Mouse (Mus musculus) heart, postnatal 10 days (tissue): Measurements from ENCODE around the gene Kctd3. TPM values are rescaled to one million over a fixed set of nuclear protein-coding genes. Genes with fewer than 3 reads are reported as not detected.
"Not testable (repeated sequence)": the region's sequence is repeated elsewhere in the genome, so short reads cannot be mapped to it uniquely, and the experiment has no call there.

Experiments used
- DNase-seq, 2 experiments: peaks; one replicate each; pipeline ENCODE4 v3.0.0; 2021
- intact Hi-C: fragments of 180-260 bp; cut with DNase I; formaldehyde crosslinking; loops from one replicate; pipeline ENCODE4 v1.15.1; 2025
- total RNA-seq, 2 experiments: library from RNA; stranded (reverse); gene quantifications; 2 replicates each; pipeline ENCODE4 v1.2.3; 2021

Kctd3 gene
- 10 to 100 TPM; 38.0 to 40.2 TPM for total RNA-seq

- DNase-seq: peak; percentile 97 to 98
- intact Hi-C loops: no loop called here
Measured at GRCm38 (mm10) chr1:189007239-189007979, at the start of gene Kctd3. Kctd3 (minus strand) TSS chr1:189007841.

- no peak for DNase-seq
- intact Hi-C loops: no loop called here
Measured at GRCm38 (mm10) chr1:189057425-189057824, 49.8 kb upstream of the Kctd3 start.

- DNase-seq: no peak
- intact Hi-C loops: no loop called here
Measured at GRCm38 (mm10) chr1:189055933-189056332, 48.3 kb upstream of the Kctd3 start.

- DNase-seq: no peak
- intact Hi-C loops: no loop called here
Measured at GRCm38 (mm10) chr1:189054941-189055551, 47.4 kb upstream of the Kctd3 start.

- intact Hi-C loops: no loop called here
- no peak for DNase-seq
Measured at GRCm38 (mm10) chr1:189054191-189054590, 46.5 kb upstream of the Kctd3 start.

- no peak for DNase-seq
- intact Hi-C loops: loop anchor here (2.0 kb wide), 1 partner anchor 15 kb away; no protein-coding TSS in a partner anchor
Measured at GRCm38 (mm10) chr1:189052189-189052588, 44.5 kb upstream of the Kctd3 start.

- DNase-seq: no peak
- intact Hi-C loops: no loop called here
Measured at GRCm38 (mm10) chr1:189050122-189050521, 42.5 kb upstream of the Kctd3 start.

GRCm38 (mm10) chr1:189048331-189048730 is 40.7 kb upstream of the Kctd3 start:
- DNase-seq: no peak
- intact Hi-C loops: no loop called here

- no peak for DNase-seq
- intact Hi-C loops: no loop called here
Measured at GRCm38 (mm10) chr1:189047918-189048317, 40.3 kb upstream of the Kctd3 start.

- DNase-seq: no peak
- intact Hi-C loops: no loop called here
Measured at GRCm38 (mm10) chr1:189046831-189047230, 39.2 kb upstream of the Kctd3 start.

GRCm38 (mm10) chr1:189046301-189046700 is 38.7 kb upstream of the Kctd3 start:
- intact Hi-C loops: no loop called here

GRCm38 (mm10) chr1:189041261-189041660 is 33.6 kb upstream of the Kctd3 start:
- intact Hi-C loops: no loop called here
- DNase-seq: peak; percentile 16 to 30

More at GRCm38 (mm10) chr1:189046301-189046700, 38.7 kb upstream of the Kctd3 start:
- DNase-seq: no peak

- no peak for DNase-seq
- intact Hi-C loops: no loop called here
Measured at GRCm38 (mm10) chr1:189039348-189039747, 31.7 kb upstream of the Kctd3 start.

GRCm38 (mm10) chr1:189032817-189033216 is 25.2 kb upstream of the Kctd3 start:
- intact Hi-C loops: not testable (repeated sequence)

GRCm38 (mm10) chr1:189030975-189031374 is 23.3 kb upstream of the Kctd3 start:
- intact Hi-C loops: no loop called here
- DNase-seq: no peak

More at GRCm38 (mm10) chr1:189032817-189033216, 25.2 kb upstream of the Kctd3 start:
- DNase-seq: not testable (repeated sequence)

- intact Hi-C loops: loop anchor here (1.0 to 10.0 kb wide), 7 partner anchors 49 to 897 kb away; partner anchors contain the start of gene Smyd2
- DNase-seq: peak; percentile 24 to 59
Measured at GRCm38 (mm10) chr1:189028267-189028666, 20.6 kb upstream of the Kctd3 start.

GRCm38 (mm10) chr1:189026885-189027284 is 19.2 kb upstream of the Kctd3 start:
- intact Hi-C loops: loop anchor here (1.0 to 10.0 kb wide), 7 partner anchors 50 to 898 kb away; partner anchors contain the start of gene Smyd2
- DNase-seq: peak; percentile 27 to 41

- intact Hi-C loops: loop anchor here (2.0 to 10.0 kb wide), 4 partner anchors 291 to 901 kb away; partner anchors contain the start of gene Smyd2
- no peak for DNase-seq
Measured at GRCm38 (mm10) chr1:189023701-189024080, 16.1 kb upstream of the Kctd3 start.

GRCm38 (mm10) chr1:189022925-189023700 is 15.5 kb upstream of the Kctd3 start:
- intact Hi-C loops: loop anchor here (10.0 kb wide), 3 partner anchors 292 to 902 kb away; partner anchors contain the start of gene Smyd2
- no peak for DNase-seq

GRCm38 (mm10) chr1:189015372-189015771 is 7.7 kb upstream of the Kctd3 start:
- no peak for DNase-seq
- intact Hi-C loops: no loop called here

GRCm38 (mm10) chr1:189013587-189013921 is 5.9 kb upstream of the Kctd3 start:
- DNase-seq: no peak
- intact Hi-C loops: no loop called here
